Mouse (Mus musculus) adrenal gland, postnatal 14 days (tissue): ENCODE measurements at regions not wholly inside any gene's neighbourhood (a gene's known extent, or its start where the extent isn't known, plus 50 kb on each side); places are given as distances from the start of the nearest gene placed in this dataset.

Source experiments
- DNase-seq: peaks from one replicate; pipeline ENCODE4 v3.0.0; 2021; ENCODE audit warnings: mixed read lengths

GRCm38 (mm10) chr12:107723062-107723859, 234.8 kb downstream of the 3110018I06Rik start:
- DNase-seq = no peak

- no peak for DNase-seq
These were observed 235.5 kb downstream of the 3110018I06Rik start for GRCm38 (mm10) chr12:107723860-107724320.

GRCm38 (mm10) chr12:107724467-107724866, 236.0 kb downstream of the 3110018I06Rik start:
- DNase-seq = no peak

- no peak for DNase-seq
These were observed 240.4 kb downstream of the 3110018I06Rik start for GRCm38 (mm10) chr12:107728865-107729264.

GRCm38 (mm10) chr12:107729301-107729700, 240.9 kb downstream of the 3110018I06Rik start:
- no peak for DNase-seq

- no peak for DNase-seq
These were observed 242.5 kb downstream of the 3110018I06Rik start for GRCm38 (mm10) chr12:107730940-107731339.

- no peak for DNase-seq
These were observed 246.1 kb downstream of the 3110018I06Rik start for GRCm38 (mm10) chr12:107734536-107734935.

- DNase-seq = no peak
These were observed 254.2 kb downstream of the 3110018I06Rik start for GRCm38 (mm10) chr12:107742641-107743040.

- no peak for DNase-seq
These were observed 256.4 kb downstream of the 3110018I06Rik start for GRCm38 (mm10) chr12:107744822-107745221.

GRCm38 (mm10) chr12:107748481-107749380, 254.7 kb downstream of the Bcl11b start:
- DNase-seq = no peak

- no peak for DNase-seq
These were observed 253.9 kb downstream of the Bcl11b start for GRCm38 (mm10) chr12:107749381-107750085.

- DNase-seq = no peak
These were observed 253.0 kb downstream of the Bcl11b start for GRCm38 (mm10) chr12:107750285-107750927.

- DNase-seq = peak; percentile 51
These were observed 251.3 kb downstream of the Bcl11b start for GRCm38 (mm10) chr12:107752126-107752525.

GRCm38 (mm10) chr12:107752587-107752986, 250.8 kb downstream of the Bcl11b start:
- DNase-seq = no peak

GRCm38 (mm10) chr12:107753022-107753421, 250.4 kb downstream of the Bcl11b start:
- DNase-seq = peak; percentile 82

- DNase-seq = no peak
These were observed 249.9 kb downstream of the Bcl11b start for GRCm38 (mm10) chr12:107753536-107753935.

GRCm38 (mm10) chr12:107754885-107755284, 248.5 kb downstream of the Bcl11b start:
- no peak for DNase-seq

- DNase-seq = peak; percentile 44
These were observed 247.4 kb downstream of the Bcl11b start for GRCm38 (mm10) chr12:107755820-107756517.

- DNase-seq = no peak
These were observed 246.2 kb downstream of the Bcl11b start for GRCm38 (mm10) chr12:107757184-107757583.

GRCm38 (mm10) chr12:107757996-107758791, 245.2 kb downstream of the Bcl11b start:
- DNase-seq = peak; percentile 81
